Mouse (Mus musculus) bone marrow macrophage, adult 2 months (primary cell): ENCODE data around the gene Med21. TPM values are rescaled to one million over a fixed set of nuclear protein-coding genes. Genes with fewer than 3 reads are reported as not detected.

Experiments used
- H3K27ac ChIP-seq: 2 replicates; pipeline ENCODE4 v1.5.1; 2012; ENCODE audit warnings: low read depth, low read length; ENCODE audit not compliant: insufficient read depth
- H3K4me1 ChIP-seq: 2 replicates; pipeline ENCODE4 v1.6.1; 2012; ENCODE audit warnings: low read length; ENCODE audit not compliant: control insufficient read depth, insufficient read depth
- H3K4me3 ChIP-seq: 2 replicates; pipeline ENCODE4 v1.5.1; 2012; ENCODE audit warnings: mild to moderate bottlenecking, low read length, moderate library complexity; ENCODE audit not compliant: insufficient read depth
- CTCF ChIP-seq: IDR thresholded peaks from 2 replicates; pipeline ENCODE4 v1.5.1; 2012; ENCODE audit warnings: low read depth, mild to moderate bottlenecking, low read length, moderate library complexity
- POLR2A ChIP-seq: IDR thresholded peaks from 2 replicates; pipeline ENCODE4 v1.6.1; 2012; ENCODE audit warnings: mild to moderate bottlenecking, low read depth, low read length, borderline replicate concordance
- polyA plus RNA-seq: library from polyadenylated mRNA; stranded (reverse); fragments of >200 nt; gene quantifications from 2 replicates; pipeline ENCODE4 v1.2.4, GENCODE M21; 2012; ENCODE audit not compliant: missing spikeins, insufficient read depth, insufficient read length

The Med21 gene
- polyA plus RNA-seq, 1 experiment, result 39.7 TPM

GRCm38 (mm10) chr6:146664917-146665316, 22.6 kb downstream of the Med21 start:
- H3K27ac ChIP-seq, result no peak overlapping the region
- H3K4me1 ChIP-seq, result peaks cover 30% of the 10 kb centered on the region
- TF ChIP-seq POLR2A (no peak), CTCF (no peak)
- no peak overlapping the region for H3K4me3 ChIP-seq

DNA sequence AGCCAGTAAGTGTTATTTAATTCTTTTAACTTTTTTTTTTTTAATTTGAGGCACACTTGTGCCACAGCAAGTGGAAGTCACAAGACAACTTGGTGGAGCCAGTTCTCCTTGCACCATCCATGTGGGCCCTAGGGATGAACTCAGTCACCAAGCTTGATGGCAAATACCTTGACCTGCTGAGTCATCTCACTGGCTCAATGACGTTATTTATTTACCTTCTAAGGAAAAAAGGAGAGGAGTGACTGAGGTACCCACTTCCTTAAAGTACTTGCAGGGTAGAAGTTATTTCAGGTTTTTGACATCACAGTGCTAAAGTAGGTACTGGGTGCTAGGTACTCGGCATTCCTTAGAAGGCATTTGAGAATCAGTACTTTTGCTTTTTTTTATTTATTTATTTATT, 23.1 kb downstream of the Med21 start:
- TF ChIP-seq POLR2A (no peak), CTCF (no peak)
- H3K4me3 ChIP-seq, result no peak overlapping the region
- peaks cover 30% of the 10 kb centered on the region for H3K4me1 ChIP-seq
- H3K27ac ChIP-seq, result no peak overlapping the region

GRCm38 (mm10) chr6:146666811-146667210, 24.5 kb downstream of the Med21 start:
- Histone ChIP-seq H3K4me3 (no peak overlapping the region), H3K4me1 (peaks cover 33% of the 10 kb centered on the region), H3K27ac (no peak overlapping the region)
- TF ChIP-seq CTCF (no peak), POLR2A (no peak)

GRCm38 (mm10) chr6:146668606-146669005, 26.3 kb downstream of the Med21 start:
- no peak overlapping the region for H3K27ac ChIP-seq
- no peak overlapping the region for H3K4me3 ChIP-seq
- TF ChIP-seq CTCF (no peak), POLR2A (no peak)
- peaks cover 34% of the 10 kb centered on the region for H3K4me1 ChIP-seq

DNA sequence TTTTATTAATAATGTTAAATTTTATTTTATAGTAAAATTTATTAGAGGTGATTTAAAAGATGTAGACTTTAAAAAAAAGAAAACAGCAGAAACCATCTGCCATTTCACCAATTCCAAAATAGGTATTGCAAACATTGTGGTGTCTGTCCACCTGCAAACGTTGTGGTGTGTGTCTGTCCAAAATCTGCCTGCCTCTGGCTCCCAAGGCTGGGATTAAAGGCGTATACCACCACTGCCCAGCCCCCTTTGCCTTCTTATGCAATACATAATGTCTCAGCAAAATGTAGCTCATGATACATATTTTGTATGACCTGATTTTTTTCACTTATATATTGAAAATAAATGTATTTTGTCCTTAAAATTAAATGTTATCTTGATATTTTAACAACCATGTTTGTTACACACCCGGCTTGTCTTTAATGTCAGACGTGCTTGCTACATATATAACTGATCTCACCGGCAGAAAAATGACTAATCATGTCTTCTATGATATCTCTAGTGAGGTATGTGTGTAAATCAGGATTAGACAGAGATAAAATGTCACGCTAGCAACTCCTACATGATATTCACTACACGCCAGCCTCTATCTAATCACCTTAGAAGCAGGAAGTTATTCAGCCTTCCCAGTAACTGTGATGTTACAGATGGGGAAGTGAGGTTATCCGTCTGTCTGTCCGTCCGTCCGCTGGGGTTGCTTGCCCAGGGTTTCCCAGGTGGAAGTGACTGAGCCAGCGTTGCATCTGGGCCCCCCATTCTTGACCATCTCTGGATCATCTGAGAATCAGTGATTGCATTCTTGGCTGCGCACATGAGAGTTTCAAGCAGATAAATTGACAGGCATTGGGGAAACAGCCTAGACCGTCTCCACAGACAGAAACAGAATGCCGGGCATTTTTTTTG, 28.9 kb downstream of the Med21 start:
- no peak overlapping the region for H3K4me3 ChIP-seq
- no peak overlapping the region for H3K27ac ChIP-seq
- TF ChIP-seq POLR2A, result no peak
- no peak for TF ChIP-seq CTCF
- H3K4me1 ChIP-seq, result peaks cover 38% of the 10 kb centered on the region

- TF ChIP-seq POLR2A (no peak), CTCF (no peak)
- no peak overlapping the region for H3K27ac ChIP-seq
- H3K4me1 ChIP-seq, result peaks cover 43% of the 10 kb centered on the region
- no peak overlapping the region for H3K4me3 ChIP-seq
These were observed 29.8 kb downstream of the Med21 start for GRCm38 (mm10) chr6:146672106-146672505.

DNA sequence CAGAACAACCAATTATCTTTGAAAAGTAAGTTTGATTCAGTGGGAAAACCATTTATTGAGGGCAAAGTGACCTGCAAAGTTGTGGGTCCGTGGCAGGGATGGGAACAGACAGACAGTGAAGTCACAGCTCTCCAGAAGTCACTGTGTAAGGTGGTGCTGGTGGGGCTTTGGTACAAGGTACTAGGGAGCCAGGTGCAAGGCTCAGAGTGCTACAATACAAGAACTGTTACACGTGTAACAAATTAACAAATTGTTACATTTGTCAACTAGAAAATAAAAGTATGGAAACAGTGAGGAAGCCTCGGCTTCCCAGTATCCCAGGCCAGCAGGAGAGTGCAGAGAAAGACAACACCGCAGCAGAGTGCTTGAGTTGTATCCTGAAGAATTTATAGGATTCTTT, 31.3 kb downstream of the Med21 start:
- Histone ChIP-seq H3K4me1 (peaks cover 38% of the 10 kb centered on the region), H3K27ac (no peak overlapping the region), H3K4me3 (no peak overlapping the region)
- TF ChIP-seq POLR2A (no peak), CTCF (no peak)

- no peak overlapping the region for H3K4me3 ChIP-seq
- H3K4me1 ChIP-seq, result peaks cover 36% of the 10 kb centered on the region
These were observed 32.1 kb downstream of the Med21 start for GRCm38 (mm10) chr6:146674420-146674819.

DNA sequence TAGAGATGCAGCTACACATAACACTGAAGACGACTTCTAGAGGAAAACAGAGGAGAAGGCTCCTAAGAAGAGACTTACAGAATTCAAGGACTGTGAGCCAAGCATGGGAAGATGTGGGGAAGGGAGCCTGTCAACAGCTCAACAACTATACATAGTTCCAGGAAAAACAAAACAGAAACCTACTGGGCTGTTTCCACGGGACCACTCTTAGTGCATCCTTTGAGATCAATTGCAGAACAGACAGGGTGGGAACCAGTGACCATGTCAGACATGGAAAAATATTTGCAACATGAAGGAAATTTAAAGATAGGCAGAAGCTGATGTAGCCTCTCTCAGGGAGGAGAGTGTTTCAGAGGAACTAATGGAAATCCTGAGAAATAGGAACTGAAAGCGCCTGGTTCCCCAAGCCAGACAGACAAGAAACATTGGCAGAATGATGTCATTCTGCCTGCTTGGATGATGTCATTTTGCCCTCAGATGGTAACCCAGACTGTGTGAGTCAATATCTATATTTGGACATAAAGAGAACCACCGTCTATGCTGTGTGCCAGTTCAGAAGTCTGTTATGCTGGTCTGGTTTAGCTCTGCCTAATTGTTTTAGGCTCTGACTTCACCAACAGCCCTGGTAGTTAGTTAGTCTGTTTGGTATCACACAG, 32.7 kb downstream of the Med21 start:
- H3K27ac ChIP-seq, result no peak overlapping the region
- H3K4me3 ChIP-seq, result no peak overlapping the region
- peaks cover 34% of the 10 kb centered on the region for H3K4me1 ChIP-seq
- no peak for TF ChIP-seq CTCF
- TF ChIP-seq POLR2A, result no peak

More at GRCm38 (mm10) chr6:146674420-146674819, 32.1 kb downstream of the Med21 start:
- no peak for TF ChIP-seq POLR2A
- TF ChIP-seq CTCF, result no peak
- H3K27ac ChIP-seq, result no peak overlapping the region

GRCm38 (mm10) chr6:146676904-146677303, 34.6 kb downstream of the Med21 start:
- peaks cover 31% of the 10 kb centered on the region for H3K4me1 ChIP-seq
- TF ChIP-seq POLR2A, result no peak
- TF ChIP-seq CTCF, result no peak
- H3K27ac ChIP-seq, result no peak overlapping the region
- no peak overlapping the region for H3K4me3 ChIP-seq
